Mouse (Mus musculus): Measurements from ENCODE around the gene Pias4. TPM values are rescaled to one million over a fixed set of nuclear protein-coding genes. Genes with fewer than 3 reads are reported as not detected.
"Not testable (repeated sequence)": the region's sequence is repeated elsewhere in the genome, so short reads cannot be mapped to it uniquely, and the experiment has no call there.

Pias4 gene
- polyA plus RNA-seq, 1 experiment: 25.6 TPM

DNA sequence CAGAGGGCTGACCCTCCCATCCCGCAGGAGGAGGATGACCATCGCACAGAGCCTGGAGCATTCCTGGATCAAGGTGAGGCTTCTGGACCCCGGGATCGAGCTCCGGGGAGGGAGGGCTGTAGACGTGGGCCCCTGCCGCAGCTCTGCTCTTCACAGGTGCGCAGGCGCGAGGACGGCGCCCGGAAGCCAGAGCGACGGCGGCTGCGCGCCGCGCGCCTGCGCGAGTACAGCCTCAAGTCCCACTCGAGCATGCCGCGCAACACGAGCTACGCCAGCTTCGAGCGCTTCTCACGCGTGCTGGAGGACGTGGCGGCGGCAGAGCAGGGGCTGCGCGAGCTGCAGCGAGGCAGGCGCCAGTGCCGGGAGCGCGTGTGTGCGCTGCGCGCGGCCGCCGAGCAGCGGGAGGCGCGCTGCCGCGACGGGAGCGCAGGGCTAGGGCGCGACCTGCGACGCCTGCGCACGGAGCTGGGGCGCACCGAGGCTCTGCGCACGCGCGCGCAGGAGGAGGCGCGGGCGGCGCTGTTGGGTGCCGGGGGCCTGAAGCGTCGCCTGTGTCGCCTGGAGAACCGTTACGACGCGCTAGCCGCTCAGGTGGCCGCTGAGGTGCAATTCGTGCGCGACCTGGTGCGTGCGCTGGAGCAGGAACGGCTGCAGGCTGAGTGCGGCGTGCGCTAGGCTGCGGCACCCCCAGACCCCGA lies 24.7 kb upstream of the Pias4 start:
- peak overlapping the region; percentile 23 for H3K4me3 ChIP-seq (ENCODE audit: insufficient read depth, low read length)
- no peaks in the 10 kb centered on the region for H3K4me1 ChIP-seq (ENCODE audit: control insufficient read depth, insufficient read depth, low read length)
- peak overlapping the region; percentile 48; the same call in 1 of the 2 replicates for H3K27ac ChIP-seq (ENCODE audit: insufficient read depth, low read length)
- TF ChIP-seq CTCF (IDR thresholded peaks at IDR 0.05; ENCODE audit: borderline replicate concordance, insufficient read depth, low read length) (no peak), POLR2A (IDR thresholded peaks at IDR 0.05; ENCODE audit: low read depth, low read length) (peak; percentile 75)

DNA sequence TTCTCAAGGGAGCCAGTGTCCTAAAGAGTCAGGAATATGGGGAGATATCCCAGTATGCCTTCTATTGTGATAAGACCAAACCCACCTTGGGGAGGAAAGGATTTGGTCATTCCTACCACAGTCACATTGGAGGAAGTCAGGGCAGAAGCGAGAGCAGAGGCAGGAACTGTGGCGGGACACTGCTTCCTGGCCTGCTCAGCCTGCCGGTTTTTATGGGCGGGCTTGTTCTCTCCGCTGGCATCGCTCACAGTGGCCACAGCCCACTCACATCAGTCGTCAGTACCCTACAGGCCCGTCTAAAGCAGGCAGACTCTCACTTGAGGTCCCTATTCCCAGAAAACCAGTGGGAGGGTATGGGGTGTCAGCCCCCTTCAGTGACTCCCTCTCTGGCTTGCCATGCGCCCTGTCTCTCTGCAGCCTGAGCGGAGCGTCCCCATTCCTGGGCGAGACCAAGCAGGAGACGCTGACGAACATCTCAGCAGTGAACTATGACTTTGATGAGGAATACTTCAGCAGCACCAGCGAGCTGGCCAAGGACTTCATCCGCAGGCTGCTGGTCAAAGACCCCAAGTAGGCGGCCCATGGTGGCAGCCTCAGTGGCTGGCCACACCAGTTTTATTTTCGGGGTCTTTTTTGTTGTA lies 23.7 kb upstream of the Pias4 start:
- H3K4me1 ChIP-seq (ENCODE audit: control insufficient read depth, insufficient read depth, low read length): no peaks in the 10 kb centered on the region
- no peak for TF ChIP-seq CTCF (IDR thresholded peaks at IDR 0.05; ENCODE audit: borderline replicate concordance, insufficient read depth, low read length)
- peak; percentile 31; the same call in 1 of the 2 replicates for TF ChIP-seq POLR2A (IDR thresholded peaks at IDR 0.05; ENCODE audit: low read depth, low read length)
- no peak overlapping the region for H3K27ac ChIP-seq (ENCODE audit: insufficient read depth, low read length)
- H3K4me3 ChIP-seq (ENCODE audit: insufficient read depth, low read length): no peak overlapping the region

DNA sequence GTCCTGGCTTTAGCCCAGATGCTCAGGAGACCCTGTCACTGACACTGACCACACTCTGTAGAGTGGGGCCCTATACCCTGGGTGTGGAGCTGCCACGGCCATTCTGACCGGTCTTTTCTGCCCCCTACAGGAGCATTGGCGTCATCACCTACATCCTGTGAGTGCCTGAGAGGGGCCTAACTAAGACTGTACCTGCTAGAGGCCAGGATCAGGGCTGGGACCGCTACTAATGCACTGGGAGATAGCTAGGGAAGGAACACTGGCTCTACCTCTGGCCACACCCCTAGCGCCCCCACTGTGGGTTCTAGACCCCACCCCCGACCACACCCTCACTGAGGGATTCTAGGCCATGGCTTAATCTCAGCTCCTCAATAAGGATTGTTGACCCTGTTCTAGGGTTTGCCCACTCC lies 23.2 kb upstream of the Pias4 start:
- H3K27ac ChIP-seq (ENCODE audit: insufficient read depth, low read length): no peak overlapping the region
- TF ChIP-seq POLR2A (IDR thresholded peaks at IDR 0.05; ENCODE audit: low read depth, low read length) (no peak), CTCF (IDR thresholded peaks at IDR 0.05; ENCODE audit: borderline replicate concordance, insufficient read depth, low read length) (no peak)
- no peaks in the 10 kb centered on the region for H3K4me1 ChIP-seq (ENCODE audit: control insufficient read depth, insufficient read depth, low read length)
- H3K4me3 ChIP-seq (ENCODE audit: insufficient read depth, low read length): no peak overlapping the region

DNA sequence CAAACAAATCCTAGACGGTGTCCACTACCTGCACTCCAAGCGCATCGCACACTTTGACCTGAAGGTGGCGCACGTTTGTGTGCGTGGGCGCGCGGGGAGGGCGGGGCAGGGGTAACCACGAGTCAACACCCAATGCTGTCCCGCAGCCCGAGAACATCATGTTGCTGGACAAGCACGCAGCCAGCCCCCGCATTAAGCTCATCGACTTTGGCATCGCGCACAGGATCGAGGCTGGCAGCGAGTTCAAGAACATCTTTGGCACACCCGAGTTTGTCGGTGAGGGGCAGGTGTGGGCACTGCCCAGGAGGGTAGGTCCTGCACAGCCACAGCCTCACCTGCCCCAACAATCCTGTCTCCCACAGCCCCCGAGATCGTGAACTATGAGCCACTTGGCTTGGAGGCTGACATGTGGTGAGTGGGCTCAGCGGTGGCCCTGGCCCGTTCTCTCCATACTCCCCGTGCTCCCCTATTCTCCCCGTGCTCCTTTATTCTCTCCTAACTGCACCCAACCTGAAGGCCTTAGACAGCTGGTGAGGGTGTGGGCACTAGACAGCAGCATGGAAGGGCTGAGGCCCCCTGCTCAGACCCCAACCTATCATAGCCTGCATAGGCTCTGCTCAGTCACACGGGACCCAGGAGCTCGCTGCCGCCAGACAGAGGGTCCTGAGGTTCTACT lies 22.7 kb upstream of the Pias4 start:
- TF ChIP-seq POLR2A (IDR thresholded peaks at IDR 0.05; ENCODE audit: low read depth, low read length) (no peak), CTCF (IDR thresholded peaks at IDR 0.05; ENCODE audit: borderline replicate concordance, insufficient read depth, low read length) (peak; percentile 67; the same call in 1 of the 2 replicates)
- Histone ChIP-seq H3K27ac (ENCODE audit: insufficient read depth, low read length) (no peak overlapping the region), H3K4me3 (ENCODE audit: insufficient read depth, low read length) (no peak overlapping the region), H3K4me1 (ENCODE audit: control insufficient read depth, insufficient read depth, low read length) (peaks cover under 1% of the 10 kb centered on the region; the same call in 1 of the 2 replicates)

DNA sequence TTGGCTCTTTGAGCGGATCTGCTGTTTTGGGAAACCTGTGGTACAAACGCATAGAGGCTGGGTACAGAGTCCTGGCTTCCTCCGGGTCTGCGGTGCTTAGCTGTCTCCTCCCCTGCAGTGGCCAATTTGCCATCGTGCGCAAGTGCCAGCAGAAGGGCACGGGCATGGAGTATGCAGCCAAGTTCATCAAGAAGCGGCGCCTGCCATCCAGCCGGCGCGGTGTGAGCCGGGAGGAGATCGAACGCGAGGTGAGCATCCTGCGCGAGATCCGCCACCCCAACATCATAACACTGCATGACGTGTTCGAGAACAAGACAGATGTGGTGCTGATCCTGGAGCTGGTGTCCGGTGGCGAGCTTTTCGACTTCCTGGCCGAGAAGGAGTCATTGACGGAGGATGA lies 22.1 kb upstream of the Pias4 start:
- Histone ChIP-seq H3K4me3 (ENCODE audit: insufficient read depth, low read length) (no peak overlapping the region), H3K4me1 (ENCODE audit: control insufficient read depth, insufficient read depth, low read length) (peaks cover 2% of the 10 kb centered on the region; the same call in 1 of the 2 replicates), H3K27ac (ENCODE audit: insufficient read depth, low read length) (no peak overlapping the region)
- TF ChIP-seq CTCF (IDR thresholded peaks at IDR 0.05; ENCODE audit: borderline replicate concordance, insufficient read depth, low read length) (no peak), POLR2A (IDR thresholded peaks at IDR 0.05; ENCODE audit: low read depth, low read length) (no peak)

DNA sequence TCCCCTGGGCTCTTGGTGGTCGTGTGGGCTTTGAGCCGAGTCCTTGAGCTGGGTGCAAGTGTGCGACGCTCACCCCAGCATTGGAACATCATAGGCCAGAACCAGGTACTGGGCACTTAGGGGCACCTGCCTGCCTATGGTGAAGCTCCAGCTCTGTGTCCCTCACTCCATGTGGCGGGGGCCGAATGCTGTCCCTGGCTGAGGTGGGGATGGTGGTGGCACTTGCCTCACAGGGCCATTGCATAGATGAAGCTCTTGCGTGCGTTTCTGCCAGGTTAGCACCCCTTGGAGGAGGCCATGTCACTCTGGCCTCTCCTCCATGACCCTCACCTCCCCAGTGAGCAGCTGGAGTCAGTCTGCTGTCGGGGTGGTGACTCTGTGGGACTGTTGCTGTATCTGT lies 19.4 kb upstream of the Pias4 start:
- Histone ChIP-seq H3K4me1 (ENCODE audit: control insufficient read depth, insufficient read depth, low read length) (peaks cover 5% of the 10 kb centered on the region), H3K27ac (ENCODE audit: insufficient read depth, low read length) (no peak overlapping the region), H3K4me3 (ENCODE audit: insufficient read depth, low read length) (no peak overlapping the region)
- TF ChIP-seq POLR2A (IDR thresholded peaks at IDR 0.05; ENCODE audit: low read depth, low read length) (no peak), CTCF (IDR thresholded peaks at IDR 0.05; ENCODE audit: borderline replicate concordance, insufficient read depth, low read length) (no peak)

DNA sequence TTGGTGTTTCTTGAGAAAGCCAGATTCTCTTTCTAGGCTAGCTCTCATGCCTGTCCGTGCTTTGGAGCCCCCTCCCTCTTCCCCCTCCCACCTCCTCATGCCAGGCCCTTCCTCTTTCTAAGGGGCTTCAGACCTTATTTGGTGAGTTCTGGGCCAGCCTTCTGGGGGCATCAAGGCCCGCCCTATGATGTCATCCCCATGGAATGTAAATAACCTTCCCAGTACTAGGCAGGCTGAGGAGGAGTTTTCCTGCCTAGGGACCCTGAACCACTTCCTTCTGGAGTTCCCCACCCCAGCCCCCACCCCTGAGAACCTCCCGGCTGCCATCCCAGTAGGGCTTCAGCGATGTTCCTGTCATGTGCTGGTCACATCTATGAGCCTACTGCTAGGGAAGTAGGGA lies 17.0 kb upstream of the Pias4 start:
- TF ChIP-seq CTCF (IDR thresholded peaks at IDR 0.05; ENCODE audit: borderline replicate concordance, insufficient read depth, low read length) (no peak), POLR2A (IDR thresholded peaks at IDR 0.05; ENCODE audit: low read depth, low read length) (no peak)
- Histone ChIP-seq H3K27ac (ENCODE audit: insufficient read depth, low read length) (peak overlapping the region; percentile 62; the same call in 1 of the 2 replicates), H3K4me3 (ENCODE audit: insufficient read depth, low read length) (no peak overlapping the region), H3K4me1 (ENCODE audit: control insufficient read depth, insufficient read depth, low read length) (peaks cover 8% of the 10 kb centered on the region)

DNA sequence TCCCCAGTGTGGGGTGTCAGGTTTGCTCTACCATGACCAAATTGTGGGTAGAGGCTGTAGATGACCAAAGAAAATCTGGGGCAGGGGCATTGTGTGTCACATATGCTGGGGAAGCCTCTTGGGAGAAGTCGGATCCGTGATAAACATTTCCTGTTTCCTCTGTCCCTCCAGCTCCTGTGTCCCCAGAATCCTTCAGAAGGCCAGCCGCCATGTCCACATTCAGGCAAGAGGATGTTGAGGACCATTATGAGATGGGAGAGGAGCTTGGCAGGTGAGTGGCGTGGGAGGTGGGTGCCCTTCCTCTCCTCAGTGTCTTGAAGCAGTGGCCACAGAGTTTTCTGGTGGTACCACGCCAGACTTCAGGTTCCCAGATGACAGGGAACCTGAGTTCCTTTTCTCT lies 16.1 kb upstream of the Pias4 start, which contains the start of gene 4930442H23Rik:
Gene 4930442H23Rik (minus strand): TSS at position 45 of the 400 bp plus-strand sequence.
- Histone ChIP-seq H3K4me1 (ENCODE audit: control insufficient read depth, insufficient read depth, low read length) (peaks cover 11% of the 10 kb centered on the region), H3K4me3 (ENCODE audit: insufficient read depth, low read length) (peak within 1 kb of the TSS; percentile 44)
- TF ChIP-seq CTCF (IDR thresholded peaks at IDR 0.05; ENCODE audit: borderline replicate concordance, insufficient read depth, low read length) (no peak), POLR2A (IDR thresholded peaks at IDR 0.05; ENCODE audit: low read depth, low read length) (no peak)

DNA sequence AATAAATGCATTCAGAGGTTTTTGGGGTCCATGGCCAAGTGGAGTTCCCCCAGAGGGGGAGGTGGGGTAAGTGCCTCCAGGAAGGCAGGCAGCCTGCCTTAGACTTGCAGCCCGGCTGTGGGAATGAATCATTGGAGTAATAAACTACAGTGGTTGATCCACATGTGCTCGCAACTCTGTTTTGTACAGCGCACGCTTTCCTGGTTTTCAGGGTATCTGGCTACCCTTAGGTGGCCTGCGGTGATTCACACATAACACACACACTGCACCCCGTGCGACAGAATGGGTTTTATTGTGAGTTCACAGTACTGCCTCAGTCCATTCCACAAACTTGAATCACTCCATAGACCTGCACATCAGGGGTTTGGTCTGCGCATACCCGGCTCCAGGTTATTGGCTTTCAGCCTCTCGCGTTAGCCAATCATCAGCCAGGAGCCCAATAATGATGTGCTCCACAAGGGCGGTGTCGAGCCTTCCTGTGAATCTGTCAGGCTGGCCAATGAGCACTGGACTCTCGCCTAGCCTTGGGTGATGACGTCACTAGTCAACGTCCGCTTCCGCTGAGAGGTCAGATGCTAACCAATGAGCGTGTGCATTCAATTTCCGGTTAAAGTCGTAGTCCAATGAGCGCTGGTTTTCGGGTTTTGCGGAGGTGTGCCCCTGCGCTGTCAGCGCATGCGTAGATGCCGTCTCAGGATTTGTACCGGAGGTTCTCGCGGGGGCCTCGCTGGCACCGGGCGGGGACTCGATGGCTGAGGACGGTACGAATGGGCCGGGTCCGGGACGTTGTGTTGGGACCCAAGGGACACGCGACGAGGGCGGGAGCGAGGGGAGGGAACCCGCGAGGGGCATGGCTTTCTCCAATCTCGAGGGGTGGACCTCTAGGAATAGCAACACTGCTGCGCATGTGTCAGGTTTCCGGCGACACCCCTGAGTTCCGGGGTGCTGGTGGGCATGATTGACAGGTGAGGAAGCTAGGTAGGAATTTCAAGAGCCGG lies 14.9 kb upstream of the Pias4 start, which contains the start of gene Dapk3:
Gene Dapk3 (plus strand): TSS at position 670 of the 998 bp plus-strand sequence.
- Histone ChIP-seq H3K4me1 (ENCODE audit: control insufficient read depth, insufficient read depth, low read length) (peaks cover 14% of the 10 kb centered on the region), H3K27ac (ENCODE audit: insufficient read depth, low read length) (peak within 1 kb of the TSS; percentile 70), H3K4me3 (ENCODE audit: insufficient read depth, low read length) (peak within 1 kb of the TSS; percentile 44)
- TF ChIP-seq CTCF (IDR thresholded peaks at IDR 0.05; ENCODE audit: borderline replicate concordance, insufficient read depth, low read length) (no peak), POLR2A (IDR thresholded peaks at IDR 0.05; ENCODE audit: low read depth, low read length) (peak; percentile 89)

More for the DNA sequence above, 16.1 kb upstream of the Pias4 start, which contains the start of gene 4930442H23Rik:
- peak within 1 kb of the TSS; percentile 70 for H3K27ac ChIP-seq (ENCODE audit: insufficient read depth, low read length)

DNA sequence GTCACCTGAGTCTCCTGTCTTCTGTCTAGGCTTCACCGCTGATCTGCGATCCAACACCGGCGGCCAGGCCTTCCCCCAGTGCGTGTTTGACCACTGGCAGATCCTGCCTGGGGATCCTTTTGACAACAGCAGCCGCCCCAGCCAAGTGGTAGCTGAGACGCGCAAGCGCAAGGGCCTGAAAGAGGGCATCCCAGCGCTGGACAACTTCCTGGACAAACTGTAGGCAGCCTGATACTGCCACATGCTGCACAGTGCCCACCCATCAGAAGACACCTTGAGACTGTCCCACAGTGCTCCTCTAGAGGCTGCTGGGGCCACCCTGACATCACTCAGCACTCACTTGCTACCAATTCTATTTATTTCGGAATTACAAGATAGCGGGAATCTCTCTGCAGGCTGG lies 14.1 kb upstream of the Pias4 start:
- H3K27ac ChIP-seq (ENCODE audit: insufficient read depth, low read length); H3K4me3 ChIP-seq (ENCODE audit: insufficient read depth, low read length): not testable (repeated sequence)
- peaks cover 14% of the 10 kb centered on the region for H3K4me1 ChIP-seq (ENCODE audit: control insufficient read depth, insufficient read depth, low read length)

Measured in embryonic fibroblast, embryonic 13.5 days (primary cell).